Mouse (Mus musculus) MEL (cell line): Measurements from ENCODE around the gene Pcx.

Experiments
- CTCF ChIP-seq, 3 experiments: IDR thresholded peaks in 2 of 3; conservative IDR thresholded peaks in 1 of 3; 2 replicates each; pipeline ENCODE4 v1.5.1; 2011 to 2012; ENCODE audit warnings: low read length in 3 of 3, low read depth in 2 of 3, mild to moderate bottlenecking in 2 of 3, improper control_type of control experiment in 1 of 3, inconsistent platforms in 1 of 3, mixed read lengths in 1 of 3, moderate library complexity in 1 of 3; ENCODE audit not compliant: control insufficient read depth in 1 of 3, insufficient read depth in 1 of 3, poor library complexity in 1 of 3, severe bottlenecking in 1 of 3
- JUND ChIP-seq: IDR thresholded peaks from 2 replicates; pipeline ENCODE4 v1.6.1; 2011; ENCODE audit warnings: low read depth, mild to moderate bottlenecking, improper control_type of control experiment, low read length
- MAFK ChIP-seq: IDR thresholded peaks from 2 replicates; pipeline ENCODE4 v1.6.1; 2011; ENCODE audit warnings: low read depth, mild to moderate bottlenecking, low read length, improper control_type of control experiment, borderline replicate concordance
- POLR2AphosphoS5 ChIP-seq: IDR thresholded peaks from 2 replicates; pipeline ENCODE4 v1.6.1; 2012; ENCODE audit warnings: low read depth, borderline replicate concordance, mild to moderate bottlenecking, inconsistent platforms, low read length, moderate library complexity, mixed read lengths
- USF1 ChIP-seq: IDR thresholded peaks from 2 replicates; pipeline ENCODE4 v1.6.1; 2014; ENCODE audit warnings: low read depth, mild to moderate bottlenecking, inconsistent platforms, low read length, improper control_type of control experiment, moderate library complexity
- ZC3H11A ChIP-seq: IDR thresholded peaks from 2 replicates; pipeline ENCODE4 v1.6.1; 2012; ENCODE audit warnings: low read depth, mild to moderate bottlenecking, inconsistent platforms, low read length, improper control_type of control experiment

GRCm38 (mm10) chr19:4491080-4491695, 19.1 kb upstream of the Pcx start:
- TF ChIP-seq MAFK (no peak), CTCF (IDR thresholded peaks at IDR 0.05 in 2 of 3, conservative IDR thresholded peaks at IDR 0.05 in 1 of 3; ENCODE audit: control insufficient read depth in 1 of 3, insufficient read depth in 1 of 3, low read depth in 2 of 3, low read length in 3 of 3, poor library complexity in 1 of 3, severe bottlenecking in 1 of 3) (no peak), USF1 (no peak), JUND (no peak), ZC3H11A (no peak), POLR2AphosphoS5 (no peak)
